Mouse (Mus musculus): ENCODE results near the gene Atp5e.

DNA sequence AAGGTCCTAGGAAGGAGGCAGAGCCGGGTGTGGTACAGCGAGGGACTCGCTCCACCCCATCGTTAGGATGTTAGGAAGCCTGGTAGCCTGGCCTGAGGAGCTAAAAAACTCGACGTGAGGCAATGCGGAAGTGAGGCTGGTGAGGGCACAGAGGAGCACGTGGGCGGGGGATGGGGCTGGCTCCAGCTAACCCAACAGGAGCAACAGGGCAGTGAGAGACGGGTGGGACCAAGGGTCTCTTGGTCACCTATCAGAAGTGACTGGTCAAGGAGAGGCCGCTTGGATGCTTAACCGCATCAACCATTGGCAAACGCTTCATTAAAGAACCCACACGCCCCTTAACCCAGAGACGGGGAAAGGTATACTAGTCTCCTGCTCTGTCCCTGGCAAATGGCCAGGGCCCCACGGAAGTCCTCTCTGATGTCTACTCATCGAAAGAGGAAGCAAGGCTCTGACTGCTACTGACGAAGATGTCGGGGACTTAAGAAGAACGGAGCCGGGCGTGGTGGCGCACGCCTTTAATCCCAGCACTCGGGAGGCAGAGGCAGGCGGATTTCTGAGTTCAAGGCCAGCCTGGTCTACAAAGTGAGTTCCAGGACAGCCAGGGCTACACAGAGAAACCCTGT lies 27.7 kb downstream of the Atp5e start:
- TF ChIP-seq POLR2A (IDR thresholded peaks at IDR 0.05; ENCODE audit: low read depth, low read length) (no peak), CTCF (IDR thresholded peaks at IDR 0.05; ENCODE audit: extremely low read depth, insufficient read length, insufficient replicate concordance, low read depth, low read length) (no peak)
